Mouse (Mus musculus) erythroblast, embryonic 14.5 days (primary cell): ENCODE data around the gene Olfr342.

Source experiments
- GATA1 ChIP-seq: IDR thresholded peaks from 2 replicates; pipeline ENCODE4 v1.6.1; 2012; ENCODE audit warnings: low read length, inconsistent platforms, mixed read lengths
- TAL1 ChIP-seq: IDR thresholded peaks from 3 replicates; pipeline ENCODE4 v1.6.1; 2012; ENCODE audit warnings: low read length, inconsistent platforms, mixed read lengths

- TF ChIP-seq GATA1 (no peak), TAL1 (no peak)
These were observed 41.6 kb downstream of the Olfr342 start, which contains the start of gene Olfr344 for GRCm38 (mm10) chr2:36566362-36566761.
